Mouse (Mus musculus): Measurements from ENCODE around the gene Zfhx3.

- no peak for TF ChIP-seq CTCF (IDR thresholded peaks at IDR 0.05; ENCODE audit: low read depth)
- TF ChIP-seq EP300 (IDR thresholded peaks at IDR 0.05; ENCODE audit: low read depth): no peak
Measured at GRCm38 (mm10) chr8:108621296-108621695, 678.9 kb downstream of the Zfhx3 start.

Measured in liver, embryonic 14.5 days (tissue).